Mouse (Mus musculus) heart, adult 2 months (tissue): ENCODE measurements around the gene E330034G19Rik. TPM values are rescaled to one million over a fixed set of nuclear protein-coding genes. Genes with fewer than 3 reads are reported as not detected.

Source experiments
- DNase-seq, 2 experiments: peaks; one replicate each; pipeline ENCODE4 v3.0.0; 2021
- H3K27ac ChIP-seq: fragments of 200-600 bp; 2 replicates; pipeline ENCODE4 v1.8.1; 2022
- H3K27me3 ChIP-seq: fragments of 200-500 bp; 2 replicates; pipeline ENCODE4 v1.6.1; 2012; ENCODE audit warnings: mild to moderate bottlenecking, low read length, inconsistent platforms, mixed read lengths; ENCODE audit not compliant: control insufficient read depth, insufficient read depth
- H3K36me3 ChIP-seq: fragments of 200-500 bp; 2 replicates; pipeline ENCODE4 v1.6.1; 2012; ENCODE audit warnings: low read length, inconsistent platforms; ENCODE audit not compliant: control insufficient read depth, insufficient read depth
- H3K4me1 ChIP-seq: fragments of 200-500 bp; 2 replicates; pipeline ENCODE4 v1.6.1; 2011; ENCODE audit warnings: low read length; ENCODE audit not compliant: control insufficient read depth, insufficient read depth
- H3K4me3 ChIP-seq: fragments of 200-600 bp; 2 replicates; pipeline ENCODE4 v1.8.1; 2022
- H3K79me2 ChIP-seq: fragments of 200-500 bp; replicated peaks from 2 replicates; pipeline ENCODE4 v1.6.1; 2012; ENCODE audit warnings: mild to moderate bottlenecking, inconsistent platforms, low read length, moderate library complexity, mixed read lengths; ENCODE audit not compliant: control insufficient read depth, insufficient read depth
- H3K9ac ChIP-seq: fragments of 200-500 bp; 2 replicates; pipeline ENCODE4 v1.6.1; 2012; ENCODE audit warnings: low read depth, mild to moderate bottlenecking, control low read depth, inconsistent platforms, low read length, mixed read lengths
- CTCF ChIP-seq: fragments of 200-600 bp; IDR thresholded peaks from 2 replicates; pipeline ENCODE4 v1.8.1; 2022; ENCODE audit warnings: antibody characterized with exemption, mild to moderate bottlenecking, moderate library complexity
- EP300 ChIP-seq: fragments of 200-500 bp; IDR thresholded peaks from 2 replicates; pipeline ENCODE4 v1.6.1; 2011; ENCODE audit warnings: low read depth, low read length, control low read depth; ENCODE audit not compliant: insufficient read depth
- POLR2A ChIP-seq: fragments of 200-500 bp; IDR thresholded peaks from 2 replicates; pipeline ENCODE4 v1.6.1; 2011; ENCODE audit warnings: mild to moderate bottlenecking, low read depth, low read length, control low read depth; ENCODE audit not compliant: insufficient read depth
- WGBS: fragments of 180-500 bp; shearing (Covaris S2); methylation state at CpG from one replicate; pipeline ENCODE4 v1.1.7; 2018; 5-methylcytosine and 5-hydroxymethylcytosine counted together
- intact Hi-C: fragments of 180-260 bp; cut with DNase I; formaldehyde crosslinking; loops from one replicate; pipeline ENCODE4 v1.15.1; 2025
- polyA plus RNA-seq: library from polyadenylated mRNA; depleted of rRNA; stranded (reverse); fragments of >200 nt; gene quantifications from 2 replicates; pipeline ENCODE4 v1.2.3, GENCODE M21; 2012
- total RNA-seq, 2 experiments: library from RNA; stranded (reverse); gene quantifications; 2 replicates each; pipeline ENCODE4 v1.2.3; 2021

Gene E330034G19Rik
- total and polyA plus RNA-seq, 3 experiments: not detected

DNA sequence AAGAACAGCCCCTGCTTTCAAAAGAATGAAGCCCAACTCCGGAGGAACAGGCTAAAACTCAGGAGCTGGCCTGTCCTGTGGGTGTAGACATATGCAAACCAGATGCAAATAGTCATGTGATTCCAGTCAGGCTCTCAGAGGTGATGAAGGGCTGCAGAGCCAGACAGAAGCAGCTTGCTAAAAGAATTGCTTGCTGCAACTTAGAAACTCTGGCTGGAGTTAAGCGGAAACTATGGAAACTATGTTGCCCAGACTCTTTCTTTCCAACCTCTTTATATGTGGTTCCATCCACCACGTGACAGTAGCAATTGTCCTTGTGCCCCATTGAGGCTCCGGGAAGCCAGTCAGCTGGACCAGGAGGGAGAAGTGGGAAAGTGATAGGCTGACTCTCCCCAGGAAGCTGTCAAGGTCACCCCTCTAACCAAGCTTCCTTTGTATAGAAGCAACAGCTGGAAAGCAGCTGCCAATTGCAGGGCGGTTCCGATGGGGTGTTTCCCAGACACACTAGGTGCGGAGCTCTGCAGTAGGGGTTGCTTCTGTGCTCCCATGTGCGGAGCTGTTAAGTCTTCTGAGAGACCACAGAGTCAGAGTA, 39.3 kb upstream of the E330034G19Rik start:
- H3K4me1 ChIP-seq: no peaks in the 10 kb centered on the region
- TF ChIP-seq CTCF: no peak
- TF ChIP-seq EP300: no peak
- no peak for TF ChIP-seq POLR2A
- no peak overlapping the region for H3K9ac ChIP-seq
- H3K36me3 ChIP-seq: no peaks in the 10 kb centered on the region
- DNase-seq: peak; percentile 9 to 21
- H3K27me3 ChIP-seq: no peaks in the 10 kb centered on the region
- no peak overlapping the region for H3K27ac ChIP-seq
- intact Hi-C loops: no loop called here
- 13% methylated on average over 8 of the region's 8 CpGs for WGBS
- no peaks in the 10 kb centered on the region for H3K79me2 ChIP-seq
- H3K4me3 ChIP-seq: no peak overlapping the region

- intact Hi-C loops: no loop called here
- Histone ChIP-seq H3K27ac (no peak overlapping the region), H3K36me3 (no peaks in the 10 kb centered on the region), H3K9ac (no peak overlapping the region), H3K4me3 (no peak overlapping the region), H3K4me1 (no peaks in the 10 kb centered on the region), H3K79me2 (no peaks in the 10 kb centered on the region), H3K27me3 (no peaks in the 10 kb centered on the region)
- TF ChIP-seq POLR2A: no peak
- 68% methylated on average over 2 of the region's 2 CpGs for WGBS
- no peak for DNase-seq
Measured at GRCm38 (mm10) chr14:24255956-24256355, 37.1 kb upstream of the E330034G19Rik start.

DNA sequence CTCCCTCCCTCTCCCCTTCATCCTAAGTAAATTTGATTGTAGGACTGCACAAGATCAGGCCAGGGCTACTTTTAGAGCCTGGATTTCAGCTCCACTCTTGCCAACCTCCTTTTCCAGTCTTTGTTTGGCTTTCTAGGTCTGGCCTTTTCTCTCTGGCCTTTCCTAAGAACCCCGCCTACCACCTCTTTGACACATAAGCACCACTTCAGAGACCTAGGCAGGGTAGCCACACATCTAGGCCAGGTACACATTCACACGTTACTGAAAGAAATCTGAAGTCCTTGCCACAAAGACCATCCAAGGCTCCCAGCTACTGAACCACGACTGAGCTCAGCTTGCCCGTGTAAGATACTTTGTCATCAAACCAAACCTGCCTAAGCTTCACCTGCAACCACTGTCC, 32.6 kb upstream of the E330034G19Rik start:
- DNase-seq: no peak
- H3K9ac ChIP-seq: no peak overlapping the region
- H3K4me3 ChIP-seq: no peak overlapping the region
- H3K79me2 ChIP-seq: no peaks in the 10 kb centered on the region
- H3K27me3 ChIP-seq: no peaks in the 10 kb centered on the region
- H3K27ac ChIP-seq: no peak overlapping the region
- H3K4me1 ChIP-seq: no peaks in the 10 kb centered on the region
- TF ChIP-seq POLR2A (no peak), EP300 (no peak), CTCF (no peak)
- WGBS: 82% methylated on average over 4 of the region's 4 CpGs
- intact Hi-C loops: no loop called here
- no peaks in the 10 kb centered on the region for H3K36me3 ChIP-seq

GRCm38 (mm10) chr14:24262382-24262781, 30.6 kb upstream of the E330034G19Rik start:
- DNase-seq: no peak
- no peaks in the 10 kb centered on the region for H3K36me3 ChIP-seq
- H3K27me3 ChIP-seq: no peaks in the 10 kb centered on the region
- H3K9ac ChIP-seq: no peak overlapping the region
- no peak overlapping the region for H3K4me3 ChIP-seq
- no peaks in the 10 kb centered on the region for H3K4me1 ChIP-seq
- 81% methylated on average over 6 of the region's 6 CpGs for WGBS
- intact Hi-C loops: no loop called here
- TF ChIP-seq POLR2A (no peak), EP300 (no peak)
- H3K27ac ChIP-seq: no peak overlapping the region
- H3K79me2 ChIP-seq: no peaks in the 10 kb centered on the region

- Histone ChIP-seq H3K4me3 (no peak overlapping the region), H3K36me3 (no peaks in the 10 kb centered on the region), H3K27ac (no peak overlapping the region), H3K9ac (no peak overlapping the region), H3K27me3 (no peaks in the 10 kb centered on the region), H3K4me1 (no peaks in the 10 kb centered on the region), H3K79me2 (no peaks in the 10 kb centered on the region)
- no peak for TF ChIP-seq EP300
- no peak for TF ChIP-seq POLR2A
- no peak for TF ChIP-seq CTCF
- WGBS: 71% methylated on average over 2 of the region's 2 CpGs
- intact Hi-C loops: no loop called here
- DNase-seq: no peak
Measured at GRCm38 (mm10) chr14:24262915-24263314, 30.1 kb upstream of the E330034G19Rik start.

- 86% methylated on average over 1 of the region's 1 CpGs for WGBS
- Histone ChIP-seq H3K4me1 (no peaks in the 10 kb centered on the region), H3K79me2 (no peaks in the 10 kb centered on the region), H3K9ac (no peak overlapping the region), H3K4me3 (no peak overlapping the region), H3K27me3 (no peaks in the 10 kb centered on the region), H3K36me3 (no peaks in the 10 kb centered on the region), H3K27ac (no peak overlapping the region)
- no peak for DNase-seq
- no peak for TF ChIP-seq POLR2A
- TF ChIP-seq EP300: no peak
- no peak for TF ChIP-seq CTCF
- intact Hi-C loops: no loop called here
Measured at GRCm38 (mm10) chr14:24269571-24269970, 23.4 kb upstream of the E330034G19Rik start.
